Mouse (Mus musculus): ENCODE measurements around the gene Amph. TPM values are rescaled to one million over a fixed set of nuclear protein-coding genes. Genes with fewer than 3 reads are reported as not detected.
"Not testable (repeated sequence)": the region's sequence is repeated elsewhere in the genome, so short reads cannot be mapped to it uniquely, and the experiment has no call there.

The Amph gene
- total RNA-seq (2021): under 1 TPM; 0.50 to 0.59 TPM

DNA sequence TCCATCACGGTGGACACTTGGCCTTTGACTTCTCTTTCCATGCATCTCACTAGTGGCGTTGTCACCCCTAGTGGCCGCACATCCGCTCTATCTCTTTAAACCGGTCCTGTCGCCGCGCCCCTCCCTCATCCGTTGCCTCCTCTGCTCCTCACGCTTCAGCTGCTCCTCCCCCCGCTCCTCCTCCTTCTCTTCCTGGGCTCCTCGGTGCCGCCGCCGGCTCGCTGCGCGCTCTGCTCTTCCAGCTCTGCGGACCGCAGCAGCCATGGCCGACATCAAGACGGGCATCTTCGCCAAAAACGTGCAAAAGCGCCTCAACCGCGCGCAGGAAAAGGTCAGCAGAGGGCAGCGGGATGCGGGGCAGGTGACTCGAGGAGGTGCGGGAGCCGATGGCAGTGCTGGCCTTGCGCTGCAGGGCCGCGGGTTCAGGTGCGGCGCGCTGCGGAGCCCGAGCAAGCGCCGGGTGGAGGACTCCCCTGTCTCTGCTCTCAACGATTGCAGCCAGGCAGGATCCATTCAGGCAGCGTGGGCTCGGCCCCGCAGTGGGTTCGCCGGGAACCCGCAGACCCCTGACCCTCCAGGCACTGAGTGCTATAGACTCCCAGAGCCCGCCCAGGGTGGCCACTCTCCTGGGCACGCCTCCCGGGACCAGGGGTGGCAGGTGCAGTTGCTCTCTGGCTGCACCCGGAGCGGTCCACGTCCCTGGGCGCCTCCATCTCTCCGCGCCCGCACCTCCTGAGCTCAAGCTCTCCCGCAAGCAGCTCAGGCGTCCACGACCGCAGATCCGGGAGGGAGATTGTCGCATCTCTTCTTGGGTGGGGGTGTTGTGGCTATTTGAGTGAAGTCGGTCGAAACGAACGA, at the start of gene Amph:
Gene Amph (plus strand): TSS at position 35 of the 858 bp plus-strand sequence.
- peak; percentile 53 for DNase-seq

DNA sequence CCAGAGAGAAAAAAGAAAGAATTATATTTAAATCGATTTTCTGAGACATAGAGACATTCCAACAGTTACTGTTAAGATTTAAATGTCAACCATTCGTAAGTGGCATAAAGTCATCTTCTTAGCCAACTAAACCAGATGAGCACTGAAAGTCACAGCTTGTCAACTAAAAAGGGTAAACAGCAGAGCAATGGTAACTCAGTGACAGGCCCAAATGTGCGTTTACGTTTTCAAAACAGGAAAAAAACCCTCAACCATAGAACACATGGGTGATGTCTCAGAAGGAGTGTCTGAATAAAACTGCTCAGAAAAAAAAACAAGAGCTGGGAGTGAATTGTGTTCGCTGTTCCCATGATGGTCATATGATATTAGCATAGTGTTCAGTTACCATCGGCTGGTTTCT, 44.4 kb upstream of the Amph start:
- DNase-seq: no peak

DNA sequence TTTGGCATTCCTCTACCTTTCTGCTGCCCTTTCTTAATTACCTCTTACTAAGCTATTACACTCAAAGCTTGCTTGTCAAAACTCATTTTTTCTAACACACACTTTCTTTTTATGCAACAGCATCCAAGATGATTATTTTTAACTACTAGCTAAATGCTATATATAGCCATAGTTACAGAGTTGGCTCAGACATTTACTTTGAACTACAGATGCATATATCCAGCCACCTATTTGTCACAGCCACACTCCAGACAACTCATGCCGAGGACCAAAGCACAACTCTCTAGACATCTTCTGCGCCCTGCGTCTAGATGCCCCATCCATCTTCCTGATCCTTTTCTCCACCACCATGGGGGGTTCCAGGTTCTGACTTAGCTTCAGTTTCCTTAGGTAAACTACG, 33.2 kb upstream of the Amph start:
- DNase-seq: no peak

DNA sequence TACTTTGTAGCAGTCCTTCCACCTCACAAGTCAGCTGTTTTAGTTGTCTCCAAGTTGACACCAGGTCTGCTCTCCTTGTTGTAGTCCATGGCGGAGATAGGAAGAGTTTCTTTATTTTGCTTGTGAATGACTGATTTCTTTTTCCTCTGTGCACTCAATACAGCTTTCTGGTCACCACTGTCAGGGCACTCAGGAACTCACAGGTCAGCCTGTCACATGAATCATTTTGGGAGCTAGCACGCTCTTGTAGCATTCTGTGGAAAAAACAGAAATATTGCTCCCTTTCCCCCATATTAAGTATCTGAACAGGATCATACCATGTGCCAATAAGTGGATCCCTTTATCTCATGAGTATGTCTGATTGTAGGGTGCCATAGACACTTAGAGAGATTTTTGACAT, 14.8 kb upstream of the Amph start:
- not testable (repeated sequence) for DNase-seq

DNA sequence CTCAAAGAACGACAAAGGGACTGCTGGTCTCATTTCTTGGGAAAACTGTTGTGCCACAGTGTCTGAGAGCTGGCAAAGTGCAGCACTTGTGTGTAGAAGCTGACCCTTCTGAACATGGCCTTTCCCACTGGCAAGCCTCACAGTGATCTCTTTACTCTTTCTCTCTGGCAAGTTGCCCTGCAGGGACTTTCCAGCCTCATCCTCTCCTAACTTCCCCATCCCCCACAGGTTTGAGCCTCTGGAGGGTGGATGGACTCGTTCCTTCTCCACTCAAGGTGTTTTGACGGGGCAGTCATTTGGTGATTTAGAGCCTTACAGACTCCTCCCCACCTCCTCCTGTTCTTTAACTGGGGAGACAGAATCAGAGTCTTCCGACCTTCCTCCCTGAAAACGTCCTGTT, 319 bp upstream of the Amph start:
- DNase-seq: no peak

DNA sequence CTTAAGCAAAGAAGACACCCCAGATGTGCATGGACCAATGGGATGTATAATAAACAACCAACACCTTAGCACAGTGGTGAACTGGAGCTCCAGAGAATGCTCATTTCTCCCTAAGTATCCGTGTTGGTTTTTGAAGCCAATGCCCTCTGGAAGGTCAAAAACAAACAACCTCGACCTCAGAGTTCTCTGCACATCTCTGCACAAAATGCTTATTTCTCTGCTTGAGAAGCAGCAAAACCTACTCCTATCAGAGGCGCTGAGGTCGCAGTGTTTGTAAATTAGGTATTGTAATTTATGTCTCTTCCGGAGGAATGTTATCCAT, 985 bp downstream of the Amph start:
- no peak for DNase-seq

DNA sequence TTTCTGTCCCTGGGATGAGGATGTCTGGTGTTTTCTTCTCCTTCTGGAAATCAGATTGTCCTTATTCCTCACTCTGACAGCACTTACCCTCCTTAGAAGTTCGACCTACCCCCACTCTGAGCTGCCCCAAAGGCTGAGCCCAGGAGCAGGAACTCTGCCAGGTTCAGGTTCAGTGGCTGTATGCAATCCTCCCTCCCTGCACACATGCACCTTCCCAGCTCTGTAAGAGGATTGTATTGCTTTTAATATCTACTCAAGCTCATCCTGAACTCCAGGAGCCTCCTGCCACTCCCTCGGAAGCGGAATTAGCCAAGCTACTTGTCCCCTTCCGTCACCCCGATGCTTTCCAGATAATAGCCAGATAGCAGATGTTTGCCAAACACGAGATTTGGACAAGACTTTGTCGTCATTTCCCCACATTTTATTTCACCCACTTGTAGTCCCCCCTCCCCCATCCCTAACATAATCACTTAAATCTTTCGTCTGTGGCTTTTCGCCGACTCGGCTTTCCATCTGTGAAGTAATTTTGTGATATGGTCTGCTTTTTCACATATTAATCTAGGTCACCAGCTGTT, 1.7 kb downstream of the Amph start:
- DNase-seq: no peak

DNA sequence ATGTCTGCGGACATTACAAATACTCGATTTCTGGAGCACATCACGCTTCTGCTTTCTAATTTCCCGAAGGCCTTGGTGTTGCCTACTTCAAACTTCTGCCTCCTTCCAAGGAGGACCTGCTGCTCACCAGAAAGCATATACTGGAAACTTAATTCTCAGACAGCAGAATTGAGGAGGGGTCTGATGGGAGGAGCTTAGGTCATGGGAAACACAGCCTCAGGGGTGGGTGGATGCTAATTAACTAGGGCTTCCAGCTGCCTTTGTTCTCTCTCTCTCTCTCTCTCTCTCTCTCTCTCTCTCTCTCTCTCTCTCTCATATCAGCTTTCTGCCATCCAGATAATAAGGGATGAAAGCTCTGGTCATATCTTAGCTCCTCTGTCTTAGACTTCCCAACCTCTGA, 5.6 kb downstream of the Amph start:
- DNase-seq: no peak

DNA sequence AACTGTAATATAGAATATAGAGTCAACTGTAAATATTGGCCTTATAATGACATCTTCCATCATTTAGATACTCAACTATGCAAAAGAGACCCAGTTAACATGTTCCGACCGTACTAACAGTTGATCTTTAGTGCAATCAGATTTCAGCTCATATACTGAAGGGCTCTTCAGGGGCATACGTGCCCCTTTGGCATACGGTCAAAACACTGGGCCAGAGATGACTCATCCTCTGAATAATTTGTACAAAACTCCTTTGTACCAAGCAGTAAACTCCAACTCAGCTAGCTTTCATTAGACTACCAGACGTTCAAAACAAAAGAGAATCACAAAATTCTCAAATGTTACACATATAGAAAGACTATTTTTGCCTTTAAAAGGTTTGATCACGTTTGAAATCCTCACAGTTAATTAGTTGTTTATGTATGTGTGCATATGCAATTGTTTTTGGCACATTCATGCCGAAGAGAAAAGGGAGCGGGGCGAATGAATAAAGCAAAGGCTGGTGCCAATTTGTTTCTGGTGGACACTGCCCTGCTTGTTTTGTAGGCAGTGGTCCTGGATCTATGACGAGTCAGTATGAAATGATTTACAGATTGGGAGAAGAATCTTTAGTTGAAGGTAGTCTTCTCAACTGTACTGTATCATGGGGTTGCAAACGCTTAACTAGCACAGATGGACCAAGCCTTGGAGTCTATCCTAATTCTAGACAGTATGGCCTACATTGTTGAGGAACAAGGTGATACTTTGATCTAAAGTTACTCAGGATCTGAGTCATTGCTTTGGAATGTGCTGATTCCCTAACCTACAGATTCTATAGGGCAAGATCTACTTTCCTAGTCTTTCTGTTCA, 8.3 kb downstream of the Amph start:
- no peak for DNase-seq

DNA sequence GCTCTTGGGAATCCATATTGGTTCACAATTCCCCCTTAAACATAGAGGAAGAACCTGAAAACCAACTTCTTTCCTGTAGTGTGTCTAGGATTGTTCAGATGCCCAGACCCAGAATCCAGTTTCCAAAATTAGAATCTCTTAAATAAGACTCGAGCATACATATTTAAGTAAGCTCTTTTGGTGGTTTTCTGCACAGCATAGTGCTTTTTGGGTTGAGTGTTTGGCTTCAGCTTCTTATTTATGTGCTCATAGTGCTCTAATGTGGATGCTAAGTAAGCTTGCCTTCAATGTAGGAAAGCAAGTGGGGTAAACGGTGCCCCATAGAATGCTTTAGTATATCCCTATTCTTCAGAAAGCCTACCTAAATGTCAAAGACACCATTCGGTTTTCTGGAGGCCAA, 9.0 kb downstream of the Amph start:
- no peak for DNase-seq

DNA sequence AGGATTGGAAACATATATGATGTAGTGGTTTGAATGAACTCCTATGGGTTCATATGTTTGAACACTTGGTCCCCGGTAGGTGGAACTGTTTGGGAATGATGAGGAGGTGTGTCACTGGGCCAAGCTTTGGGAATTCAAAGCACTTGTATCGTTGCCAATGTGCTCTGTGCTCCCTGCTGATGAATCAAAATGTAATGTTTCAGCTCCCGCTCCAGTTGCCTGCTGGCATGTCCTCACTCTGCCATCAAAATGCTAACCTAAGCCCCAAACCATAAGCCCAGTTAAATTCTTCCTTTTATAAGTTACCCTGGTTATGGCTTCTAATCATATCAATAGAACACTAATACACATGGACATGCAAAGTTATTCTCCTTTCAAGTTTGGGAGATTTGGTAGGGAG, 24.6 kb downstream of the Amph start:
- DNase-seq: no peak

DNA sequence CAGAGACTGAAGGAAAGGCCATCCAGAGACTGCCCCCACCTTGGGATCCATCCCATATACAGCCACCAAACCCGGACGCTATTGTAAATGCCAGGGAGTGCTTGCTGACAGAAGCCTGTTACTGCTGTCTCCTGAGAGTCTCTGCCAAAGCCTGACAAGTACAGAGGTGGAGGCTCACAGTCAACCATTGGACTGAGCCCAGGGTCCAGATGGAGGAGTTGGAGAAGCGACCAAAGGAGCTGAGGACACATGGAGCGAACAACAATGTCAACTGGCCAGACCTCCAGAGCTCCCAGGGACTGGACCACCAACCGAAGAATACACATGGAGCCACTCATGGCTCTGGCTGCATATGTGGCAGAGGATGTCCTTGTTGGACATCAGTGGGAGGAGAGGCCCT, 26.3 kb downstream of the Amph start:
- DNase-seq: no peak

DNA sequence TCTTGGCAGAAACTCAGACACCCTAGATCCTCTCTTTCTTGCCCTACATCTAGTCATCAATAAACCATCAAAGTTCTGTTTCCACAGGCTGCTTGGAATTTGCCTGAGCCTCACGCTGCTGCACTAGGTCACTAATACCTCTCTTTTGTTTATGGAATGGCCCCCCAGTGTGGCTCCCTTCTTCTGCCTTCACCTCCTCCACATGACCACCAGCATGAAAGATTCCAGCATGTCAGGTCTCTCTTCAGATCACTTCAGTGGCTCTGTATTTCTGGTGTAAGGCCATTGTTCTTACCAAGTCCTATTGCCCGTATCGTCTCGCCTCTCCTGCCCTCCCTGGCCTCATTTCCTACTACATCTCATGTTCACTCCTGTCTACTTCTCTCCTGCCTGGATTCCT, 39.3 kb downstream of the Amph start:
- DNase-seq: no peak

DNA sequence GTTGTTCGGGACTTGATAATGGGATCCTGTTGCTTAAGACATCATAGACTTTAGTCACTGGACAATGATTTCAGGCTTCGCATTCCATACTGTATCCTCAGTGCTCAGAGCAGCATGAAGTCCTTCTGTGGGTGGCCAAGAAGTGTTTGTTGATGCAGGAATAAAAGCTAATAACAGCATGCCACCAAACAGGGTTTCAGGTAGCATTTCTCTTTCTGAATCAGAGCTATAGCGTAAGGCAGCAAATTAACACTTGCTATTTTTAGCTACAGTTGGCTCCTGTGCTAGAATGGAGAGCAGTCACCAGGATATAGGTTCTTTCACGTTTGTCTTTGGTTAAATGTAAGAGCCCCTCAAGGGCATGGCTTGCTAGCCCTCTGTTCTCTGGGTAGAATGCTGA, 40.3 kb downstream of the Amph start:
- DNase-seq: no peak

DNA sequence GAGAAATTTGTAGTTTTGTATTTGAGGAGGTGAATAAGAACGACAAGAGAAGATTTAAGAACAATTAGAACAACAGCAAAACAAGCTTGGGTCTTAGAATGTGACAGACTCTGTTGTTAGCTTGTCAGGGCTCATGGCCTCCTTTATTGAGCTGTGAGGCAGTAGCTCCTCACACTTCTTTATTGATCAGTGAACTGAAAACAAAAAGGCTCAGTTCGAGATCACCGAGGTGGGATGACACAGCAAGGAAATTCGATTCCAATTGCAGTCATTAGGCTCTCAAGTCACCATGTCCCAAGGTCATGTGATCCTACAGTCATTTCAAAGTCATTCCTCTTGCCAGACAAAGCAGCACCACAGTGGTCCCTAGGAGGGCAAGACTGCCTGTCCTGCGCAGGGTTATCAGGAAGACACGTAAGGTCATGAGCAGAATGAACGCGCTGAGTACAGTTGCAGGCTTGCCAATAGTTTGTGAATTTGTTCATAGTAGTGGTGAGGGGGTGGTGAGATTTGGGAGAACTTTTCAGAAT, 41.2 kb downstream of the Amph start:
- no peak for DNase-seq

DNA sequence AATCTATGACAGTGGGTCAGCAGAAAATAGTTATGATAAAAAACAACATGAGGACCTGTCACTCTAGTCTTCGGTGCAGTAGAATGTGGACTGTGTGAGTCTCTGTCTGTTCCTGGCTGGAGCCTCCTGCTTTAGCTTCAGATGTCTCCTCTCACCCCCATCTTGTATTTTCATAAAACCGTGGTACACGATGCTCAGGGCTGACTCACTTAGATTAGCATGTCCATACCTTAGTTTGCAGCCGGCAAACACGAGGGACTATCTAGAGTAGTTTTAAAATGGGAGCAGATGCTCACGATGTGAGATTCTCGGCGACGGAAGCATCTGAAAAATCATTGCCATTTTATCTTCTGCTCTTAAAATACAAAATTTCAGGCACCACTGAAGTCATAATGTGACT, 54.5 kb downstream of the Amph start:
- no peak for DNase-seq

DNA sequence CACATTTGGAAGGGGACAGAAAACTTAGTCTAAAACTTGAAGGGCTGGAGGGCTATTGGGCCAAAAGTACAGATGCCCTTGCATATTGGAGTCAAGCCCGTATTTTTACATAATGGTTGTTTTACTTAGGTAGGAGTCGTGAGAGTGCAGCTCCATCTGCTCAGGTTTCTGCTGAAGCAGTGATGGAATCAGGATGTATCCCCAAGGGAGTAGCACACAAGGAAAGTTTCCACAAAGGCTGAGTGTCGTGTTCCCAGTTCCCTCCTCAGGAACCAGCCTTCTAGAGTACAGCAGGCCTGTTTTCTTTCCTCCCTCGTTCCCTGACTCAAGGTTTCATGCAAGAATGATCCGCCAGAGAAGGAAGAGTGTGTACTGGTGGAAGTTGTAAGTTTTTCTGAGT, 56.4 kb downstream of the Amph start:
- no peak for DNase-seq

DNA sequence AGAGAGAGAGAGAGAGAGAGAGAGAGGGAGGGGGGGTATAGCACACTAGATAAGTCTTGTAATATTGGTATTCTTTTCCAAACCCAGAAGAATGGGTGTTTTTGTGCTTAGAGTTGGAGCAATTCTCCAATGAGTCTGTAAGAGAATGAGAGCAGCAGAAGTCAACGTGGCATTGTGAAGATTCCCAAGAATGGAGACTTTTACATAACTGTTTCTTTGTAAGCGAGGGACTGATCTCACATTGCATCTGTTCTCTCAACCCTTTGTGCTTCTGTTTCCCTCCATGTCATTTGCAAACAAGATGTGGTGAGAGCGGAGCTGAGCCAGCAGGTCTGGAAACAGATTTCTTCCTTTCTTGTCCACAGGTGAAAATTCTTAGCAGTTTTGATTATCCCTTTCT, 60.4 kb downstream of the Amph start:
- DNase-seq: no peak

DNA sequence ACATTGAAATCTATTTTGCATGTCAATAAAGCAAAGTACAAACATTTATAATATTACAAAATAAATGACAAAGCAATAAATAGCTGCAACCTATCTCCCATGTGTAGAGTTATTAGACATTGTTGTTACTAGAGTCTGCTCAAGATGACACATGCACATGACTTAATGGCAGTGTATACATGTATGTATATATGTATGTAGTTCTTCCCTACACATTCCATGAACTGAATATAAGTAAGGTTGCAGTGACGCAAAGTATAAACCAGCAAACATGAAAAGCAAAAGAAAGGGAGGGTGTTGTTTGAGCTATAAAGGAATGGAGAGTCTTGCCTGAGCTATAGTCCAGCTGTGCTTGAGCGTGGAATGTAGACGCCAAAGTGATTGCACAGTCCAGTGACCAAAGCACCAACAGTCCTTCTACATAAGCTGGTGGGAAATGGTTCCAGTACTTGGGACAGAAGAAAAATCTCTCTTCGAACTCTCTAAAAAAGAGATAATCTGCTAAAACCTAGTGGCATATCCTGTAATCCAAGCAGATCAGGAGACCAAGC, 66.9 kb downstream of the Amph start:
- no peak for DNase-seq

DNA sequence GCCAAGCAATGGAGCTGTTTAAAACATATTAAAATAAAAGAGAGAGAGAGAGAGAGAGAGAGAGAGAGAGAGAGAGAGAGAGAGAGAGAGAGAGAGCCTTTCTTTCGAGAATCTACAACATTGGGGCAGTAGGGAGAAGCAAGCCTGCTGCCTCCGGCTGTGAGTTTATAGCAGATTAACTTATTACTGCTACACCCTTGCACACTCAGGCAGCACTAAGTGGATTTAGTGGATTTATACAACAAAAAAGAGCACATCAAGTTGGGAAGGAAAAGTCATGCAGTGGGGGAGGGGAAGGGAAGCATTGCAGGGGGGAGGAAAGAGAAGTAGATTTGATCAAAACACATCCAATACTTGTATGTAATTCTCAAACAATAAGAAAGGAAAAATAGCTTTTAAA, 73.5 kb downstream of the Amph start:
- DNase-seq: no peak

DNA sequence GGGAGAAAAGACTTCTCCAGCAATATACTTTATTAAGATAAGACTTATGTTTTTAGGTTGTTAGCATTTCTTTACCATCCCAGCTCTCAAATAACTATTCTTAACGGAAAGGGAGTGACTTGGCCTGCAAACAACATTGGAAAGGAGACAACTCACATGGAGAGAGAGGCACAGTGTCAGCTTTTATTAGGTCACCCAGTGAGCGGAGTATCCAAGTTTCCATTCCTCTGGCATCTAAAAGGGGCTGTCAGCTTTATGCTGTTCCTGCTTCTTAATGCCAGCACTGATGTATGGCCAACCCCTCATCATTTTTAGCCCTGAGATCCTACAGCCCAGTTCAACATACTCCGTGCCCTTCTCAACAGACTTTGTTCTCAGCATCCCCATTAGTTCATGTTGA, 74.3 kb downstream of the Amph start:
- DNase-seq: no peak

DNA sequence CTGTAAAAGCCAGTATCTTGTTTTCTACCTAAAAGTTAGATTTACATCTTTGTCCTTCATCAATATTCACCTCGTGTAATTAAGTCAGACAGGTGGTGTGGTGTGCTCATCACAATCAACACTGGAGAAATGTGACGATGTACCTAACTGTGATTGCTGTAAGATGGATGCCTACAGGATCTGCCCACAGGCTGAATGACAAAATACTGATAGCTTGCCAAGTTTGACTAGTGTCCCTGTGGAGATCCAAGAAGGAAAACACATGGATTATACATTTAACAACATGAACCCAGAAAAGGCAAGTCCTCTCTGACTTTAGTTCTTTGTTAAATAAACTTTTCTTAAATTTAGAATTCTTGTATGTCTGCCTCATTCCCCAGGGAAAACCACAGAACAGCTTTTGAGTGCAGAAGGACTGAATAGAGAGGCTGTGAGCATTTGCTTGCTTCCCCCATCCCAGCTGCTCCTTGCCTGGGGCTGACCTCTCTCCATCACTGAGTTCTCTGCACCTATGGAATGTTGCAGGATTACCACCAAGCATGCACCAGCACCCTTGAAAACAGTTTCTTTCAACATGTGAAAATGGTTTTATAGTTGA, 77.2 kb downstream of the Amph start:
- no peak for DNase-seq

DNA sequence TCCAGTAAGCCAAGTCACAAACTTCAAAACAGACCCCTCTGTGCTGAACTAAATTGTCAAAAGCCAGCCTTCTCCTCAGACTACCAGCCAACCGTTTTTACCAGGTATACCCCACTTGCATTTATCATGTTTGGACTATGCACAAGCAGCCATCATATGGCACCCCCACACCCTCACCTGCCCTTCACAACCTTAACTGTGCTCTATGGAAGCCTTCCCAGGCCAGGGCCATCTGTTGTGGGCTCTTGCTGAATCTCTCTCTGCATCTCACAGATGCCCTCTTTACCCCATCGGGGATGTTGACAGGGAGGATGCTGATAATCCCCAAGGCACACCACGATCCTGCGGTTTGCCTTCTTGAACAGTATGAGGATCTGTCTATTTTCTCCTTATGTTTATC, 77.9 kb downstream of the Amph start:
- no peak for DNase-seq

All from heart, postnatal 4 days (tissue).